In the genomic region with DNA sequence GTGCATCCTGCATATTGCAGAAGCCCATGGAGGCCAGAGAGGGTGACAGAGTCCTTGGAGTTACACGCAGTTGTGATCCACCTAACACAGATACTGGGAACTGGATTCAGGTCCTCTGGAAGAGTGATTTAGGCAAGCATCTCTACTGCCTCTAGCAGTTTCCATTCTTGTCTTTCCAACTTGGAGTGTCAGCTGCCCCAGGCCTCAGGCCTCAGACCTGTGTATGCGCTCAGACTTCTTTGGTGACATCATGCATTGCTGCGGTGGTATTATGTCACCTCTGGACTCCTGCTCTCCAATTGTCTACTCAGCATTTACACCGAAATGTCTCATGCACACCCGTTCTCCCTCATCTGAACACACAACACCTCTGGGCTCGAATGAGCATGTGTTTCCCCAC, we compare ENCODE assay signal across 26 mouse cellular contexts.
"Had no signal": no experiment of that assay in that cellular context is flagged by ENCODE, and none has a peak within 500 bp of the region (broad histone marks: within the 10 kb centered on the region; RNA-seq: fewer than 3 reads in every experiment).

No protein-coding gene starts in this region.

- H3K9me3 ChIP-seq: limb, embryonic 12.5 days; limb, embryonic 15.5 days; liver, embryonic 12.5 days; liver, embryonic 13.5 days; liver, embryonic 15.5 days; lung, embryonic 15.5 days; megakaryocyte, embryonic 14.5 days; midbrain, embryonic 10.5 days; midbrain, embryonic 12.5 days; midbrain, embryonic 13.5 days; midbrain, embryonic 15.5 days; neural tube, embryonic 12.5 days had no signal

- H3K27ac ChIP-seq: limb, embryonic 12.5 days; limb, embryonic 13.5 days; limb, embryonic 15.5 days; liver, embryonic 12.5 days; liver, embryonic 13.5 days; liver, embryonic 14.5 days; liver, embryonic 15.5 days; lung, embryonic 15.5 days; macrophage; midbrain, embryonic 10.5 days; midbrain, embryonic 12.5 days; midbrain, embryonic 13.5 days; midbrain, embryonic 15.5 days; neural tube, embryonic 12.5 days had no signal

- H3K4me3 ChIP-seq: limb, embryonic 12.5 days; limb, embryonic 13.5 days; limb, embryonic 15.5 days; liver, embryonic 12.5 days; liver, embryonic 13.5 days; liver, embryonic 15.5 days; lung, embryonic 15.5 days; megakaryocyte, embryonic 14.5 days; midbrain, embryonic 10.5 days; midbrain, embryonic 12.5 days; midbrain, embryonic 13.5 days; midbrain, embryonic 15.5 days; myocyte; neural tube, embryonic 12.5 days had no signal

- H3K27me3 ChIP-seq: limb, embryonic 12.5 days; limb, embryonic 13.5 days; limb, embryonic 15.5 days; liver, embryonic 12.5 days; liver, embryonic 13.5 days; liver, embryonic 15.5 days; lung, embryonic 15.5 days; megakaryocyte, embryonic 14.5 days; midbrain, embryonic 12.5 days; midbrain, embryonic 13.5 days; midbrain, embryonic 15.5 days; neural tube, embryonic 12.5 days had no signal

- H3K36me3 ChIP-seq: limb, embryonic 12.5 days; limb, embryonic 13.5 days; limb, embryonic 15.5 days; liver, embryonic 12.5 days; liver, embryonic 13.5 days; liver, embryonic 15.5 days; lung, embryonic 15.5 days; midbrain, embryonic 10.5 days; midbrain, embryonic 12.5 days; midbrain, embryonic 13.5 days; midbrain, embryonic 15.5 days; neural tube, embryonic 12.5 days had no signal

- H3K4me1 ChIP-seq: limb, embryonic 12.5 days; limb, embryonic 13.5 days; limb, embryonic 15.5 days; liver, embryonic 12.5 days; liver, embryonic 13.5 days; liver, embryonic 15.5 days; lung, embryonic 15.5 days; megakaryocyte, embryonic 14.5 days; midbrain, embryonic 10.5 days; midbrain, embryonic 12.5 days; midbrain, embryonic 13.5 days; midbrain, embryonic 15.5 days; neural tube, embryonic 12.5 days had no signal

- DNase-seq: left cerebral cortex, postnatal 4 days; liver; liver, embryonic 13.5 days; liver, postnatal 0 days; lung, adult 18-20 months; lung, adult 2 months; lung, postnatal 10 days; lung, postnatal 14 days; lung, postnatal 36 days; lung, postnatal 4 days; midbrain, embryonic 14.5 days had no signal
